Mouse (Mus musculus): ENCODE data around the gene Pax2. TPM values are rescaled to one million over a fixed set of nuclear protein-coding genes. Genes with fewer than 3 reads are reported as not detected.

The Pax2 gene
- polyA plus RNA-seq, 1 experiment, result not detected

GRCm38 (mm10) chr19:44849465-44849864, 93.6 kb downstream of the Pax2 start:
- no peaks in the 10 kb centered on the region; the same call in 1 of the 2 replicates for H3K4me1 ChIP-seq (ENCODE audit: control insufficient read depth, insufficient read depth, low read length)
- no peak overlapping the region for H3K4me3 ChIP-seq (replicated peaks; ENCODE audit: extremely low read depth, low read depth, low read length)
- TF ChIP-seq POLR2A (IDR thresholded peaks at IDR 0.05; ENCODE audit: borderline replicate concordance, extremely low read depth, low read depth, low read length) (no peak), CTCF (IDR thresholded peaks at IDR 0.05; ENCODE audit: insufficient read depth, low read length) (no peak)
- DNase-seq, result no peak
- 76% methylated on average over 12 of the region's 12 CpGs for WGBS

- no peak for DNase-seq
- WGBS, result 86% methylated on average over 1 of the region's 1 CpGs
- Histone ChIP-seq H3K4me3 (replicated peaks; ENCODE audit: extremely low read depth, low read depth, low read length) (no peak overlapping the region), H3K4me1 (ENCODE audit: control insufficient read depth, insufficient read depth, low read length) (no peaks in the 10 kb centered on the region)
- TF ChIP-seq CTCF (IDR thresholded peaks at IDR 0.05; ENCODE audit: insufficient read depth, low read length), result no peak
- TF ChIP-seq POLR2A (IDR thresholded peaks at IDR 0.05; ENCODE audit: borderline replicate concordance, extremely low read depth, low read depth, low read length), result no peak
Measured at GRCm38 (mm10) chr19:44858671-44859070, 102.8 kb downstream of the Pax2 start.

GRCm38 (mm10) chr19:44868766-44869165, 112.9 kb downstream of the Pax2 start:
- TF ChIP-seq CTCF (IDR thresholded peaks at IDR 0.05; ENCODE audit: insufficient read depth, low read length) (no peak), POLR2A (IDR thresholded peaks at IDR 0.05; ENCODE audit: borderline replicate concordance, extremely low read depth, low read depth, low read length) (no peak)
- 55% methylated on average over 2 of the region's 2 CpGs for WGBS
- Histone ChIP-seq H3K4me3 (replicated peaks; ENCODE audit: extremely low read depth, low read depth, low read length) (no peak overlapping the region), H3K4me1 (ENCODE audit: control insufficient read depth, insufficient read depth, low read length) (no peaks in the 10 kb centered on the region)
- no peak for DNase-seq

GRCm38 (mm10) chr19:44874186-44874898, 118.5 kb downstream of the Pax2 start:
- Histone ChIP-seq H3K4me3 (replicated peaks; ENCODE audit: extremely low read depth, low read depth, low read length) (no peak overlapping the region), H3K4me1 (ENCODE audit: control insufficient read depth, insufficient read depth, low read length) (no peaks in the 10 kb centered on the region)
- no peak for DNase-seq
- WGBS, result 67% methylated on average over 15 of the region's 15 CpGs
- no peak for TF ChIP-seq CTCF (IDR thresholded peaks at IDR 0.05; ENCODE audit: insufficient read depth, low read length)
- TF ChIP-seq POLR2A (IDR thresholded peaks at IDR 0.05; ENCODE audit: borderline replicate concordance, extremely low read depth, low read depth, low read length), result no peak

GRCm38 (mm10) chr19:44874928-44875327, 119.1 kb downstream of the Pax2 start:
- 18% methylated on average over 6 of the region's 6 CpGs for WGBS
- no peak for DNase-seq
- TF ChIP-seq CTCF (IDR thresholded peaks at IDR 0.05; ENCODE audit: insufficient read depth, low read length) (no peak), POLR2A (IDR thresholded peaks at IDR 0.05; ENCODE audit: borderline replicate concordance, extremely low read depth, low read depth, low read length) (no peak)
- H3K4me3 ChIP-seq (replicated peaks; ENCODE audit: extremely low read depth, low read depth, low read length), result no peak overlapping the region
- H3K4me1 ChIP-seq (ENCODE audit: control insufficient read depth, insufficient read depth, low read length), result no peaks in the 10 kb centered on the region

GRCm38 (mm10) chr19:44875718-44876117, 119.9 kb downstream of the Pax2 start:
- H3K4me3 ChIP-seq (replicated peaks; ENCODE audit: extremely low read depth, low read depth, low read length), result no peak overlapping the region
- TF ChIP-seq CTCF (IDR thresholded peaks at IDR 0.05; ENCODE audit: insufficient read depth, low read length), result no peak
- TF ChIP-seq POLR2A (IDR thresholded peaks at IDR 0.05; ENCODE audit: borderline replicate concordance, extremely low read depth, low read depth, low read length), result no peak
- 70% methylated on average over 1 of the region's 1 CpGs for whole genome bisulfite sequencing
- DNase-seq, result no peak
- no peaks in the 10 kb centered on the region for H3K4me1 ChIP-seq (ENCODE audit: control insufficient read depth, insufficient read depth, low read length)

- Histone ChIP-seq H3K4me1 (ENCODE audit: control insufficient read depth, insufficient read depth, low read length) (no peaks in the 10 kb centered on the region), H3K4me3 (replicated peaks; ENCODE audit: extremely low read depth, low read depth, low read length) (no peak overlapping the region)
- DNase-seq, result no peak
- TF ChIP-seq CTCF (IDR thresholded peaks at IDR 0.05; ENCODE audit: insufficient read depth, low read length) (no peak), POLR2A (IDR thresholded peaks at IDR 0.05; ENCODE audit: borderline replicate concordance, extremely low read depth, low read depth, low read length) (no peak)
- 81% methylated on average over 7 of the region's 7 CpGs for WGBS
Measured at GRCm38 (mm10) chr19:44876529-44876928, 120.7 kb downstream of the Pax2 start.

GRCm38 (mm10) chr19:44882552-44883024, 126.7 kb downstream of the Pax2 start:
- TF ChIP-seq POLR2A (IDR thresholded peaks at IDR 0.05; ENCODE audit: borderline replicate concordance, extremely low read depth, low read depth, low read length) (no peak), CTCF (IDR thresholded peaks at IDR 0.05; ENCODE audit: insufficient read depth, low read length) (no peak)
- no peak overlapping the region for H3K4me3 ChIP-seq (replicated peaks; ENCODE audit: extremely low read depth, low read depth, low read length)
- 2% methylated on average over 31 of the region's 31 CpGs for WGBS
- no peak for DNase-seq
- H3K4me1 ChIP-seq (ENCODE audit: control insufficient read depth, insufficient read depth, low read length), result peaks cover 3% of the 10 kb centered on the region; the same call in 1 of the 2 replicates

GRCm38 (mm10) chr19:44884331-44884730, 128.5 kb downstream of the Pax2 start:
- TF ChIP-seq CTCF (IDR thresholded peaks at IDR 0.05; ENCODE audit: insufficient read depth, low read length), result no peak
- no peak for TF ChIP-seq POLR2A (IDR thresholded peaks at IDR 0.05; ENCODE audit: borderline replicate concordance, extremely low read depth, low read depth, low read length)
- H3K4me1 ChIP-seq (ENCODE audit: control insufficient read depth, insufficient read depth, low read length), result peaks cover 3% of the 10 kb centered on the region; the same call in 1 of the 2 replicates
- no peak for DNase-seq
- H3K4me3 ChIP-seq (replicated peaks; ENCODE audit: extremely low read depth, low read depth, low read length), result no peak overlapping the region
- 53% methylated on average over 3 of the region's 3 CpGs for WGBS

GRCm38 (mm10) chr19:44886475-44886874, 130.6 kb downstream of the Pax2 start:
- TF ChIP-seq POLR2A (IDR thresholded peaks at IDR 0.05; ENCODE audit: borderline replicate concordance, extremely low read depth, low read depth, low read length), result no peak
- TF ChIP-seq CTCF (IDR thresholded peaks at IDR 0.05; ENCODE audit: insufficient read depth, low read length), result no peak
- no peak for DNase-seq
- H3K4me1 ChIP-seq (ENCODE audit: control insufficient read depth, insufficient read depth, low read length), result peaks cover 3% of the 10 kb centered on the region; the same call in 1 of the 2 replicates
- no peak overlapping the region for H3K4me3 ChIP-seq (replicated peaks; ENCODE audit: extremely low read depth, low read depth, low read length)
- WGBS, result 46% methylated on average over 3 of the region's 3 CpGs

Other genes with a start within 250 kb of the Pax2 start
- 3.6 TPM in 2 replicates for gene Sec31b, start 210.2 kb upstream of the Pax2 start, polyA plus RNA-seq (2012; rRNA removed)
- not detected in 2 replicates for gene Gm20538, start 203.2 kb upstream of the Pax2 start, polyA plus RNA-seq (2012; rRNA removed)
- gene Ndufb8, start 200.6 kb upstream of the Pax2 start, polyA plus RNA-seq (2012; rRNA removed), result 251 and 363 TPM in 2 replicates
- 15.2 and 27.0 TPM in 2 replicates for gene Hif1an, start 193.2 kb upstream of the Pax2 start, polyA plus RNA-seq (2012; rRNA removed)
- gene Slf2, start 175.1 kb downstream of the Pax2 start, polyA plus RNA-seq (2012; rRNA removed), result 24.3 and 61.4 TPM in 2 replicates
- gene Sema4g, start 233.1 kb downstream of the Pax2 start, polyA plus RNA-seq (2012; rRNA removed), result 9.1 and 10.6 TPM in 2 replicates
- 4.2 and 7.2 TPM in 2 replicates for gene Twnk, start 249.6 kb downstream of the Pax2 start, polyA plus RNA-seq (2012; rRNA removed)